Mouse (Mus musculus) neural tube, embryonic 11.5 days (tissue): Measurements from ENCODE around the gene Card11. TPM values are rescaled to one million over a fixed set of nuclear protein-coding genes. Genes with fewer than 3 reads are reported as not detected.
A peak's percentile ranks its signal among the peaks of the same experiment; 100 is the strongest.

ENCODE experiments used
- ATAC-seq: fragments of 200-750 bp; cut with Nextera tagmentation; 2 replicates; pipeline ENCODE4 v1.8.0; 2017; ENCODE audit warnings: moderate number of reproducible peaks, mild to moderate bottlenecking, moderate TSS enrichment, moderate library complexity; ENCODE audit not compliant: insufficient read depth, low FRiP score, low TSS enrichment
- DNase-seq: peaks from one replicate; pipeline ENCODE4 v3.0.0-alpha.2; 2015; ENCODE audit warnings: low spot score
- H3K27ac ChIP-seq: fragments of 300-500 bp; sonication (generic); 2 replicates; pipeline ENCODE4 v1.5.1; 2014; ENCODE audit warnings: low read depth, mild to moderate bottlenecking, low read length
- H3K27me3 ChIP-seq: fragments of 300-500 bp; sonication (generic); 2 replicates; pipeline ENCODE4 v1.6.1; 2014; ENCODE audit warnings: mild to moderate bottlenecking, low read length, mixed read lengths; ENCODE audit not compliant: control insufficient read depth, insufficient read depth
- H3K36me3 ChIP-seq: fragments of 300-500 bp; sonication (generic); 2 replicates; pipeline ENCODE4 v1.6.1; 2014; ENCODE audit warnings: mild to moderate bottlenecking, low read length, moderate library complexity, mixed read lengths; ENCODE audit not compliant: control insufficient read depth, insufficient read depth
- H3K4me1 ChIP-seq: fragments of 300-500 bp; sonication (generic); 2 replicates; pipeline ENCODE4 v1.6.1; 2014; ENCODE audit warnings: low read length, mixed read lengths; ENCODE audit not compliant: control insufficient read depth, insufficient read depth
- H3K4me2 ChIP-seq: fragments of 300-500 bp; sonication (generic); 2 replicates; pipeline ENCODE4 v1.6.1; 2014; ENCODE audit warnings: low read depth, mild to moderate bottlenecking, moderate library complexity
- H3K4me3 ChIP-seq: fragments of 300-500 bp; sonication (generic); 2 replicates; pipeline ENCODE4 v1.5.1; 2014; ENCODE audit warnings: low read depth, low read length
- H3K9ac ChIP-seq: fragments of 300-500 bp; sonication (generic); 2 replicates; pipeline ENCODE4 v1.6.1; 2014; ENCODE audit warnings: mild to moderate bottlenecking, low read length
- H3K9me3 ChIP-seq: fragments of 300-500 bp; sonication (generic); 2 replicates; pipeline ENCODE4 v1.6.1; 2016; ENCODE audit warnings: low read length; ENCODE audit not compliant: control insufficient read depth
- WGBS: fragments of 180-500 bp; shearing (Covaris S2); extraction: QIAGEN DNeasy Blood & Tissue Kit; methylation state at CpG from one replicate; pipeline ENCODE4 v1.1.7; 2014; 5-methylcytosine and 5-hydroxymethylcytosine counted together
- polyA plus RNA-seq: library from polyadenylated mRNA; unstranded; fragments of >200 nt; fragmentation: Nextera tagmentation; extraction: Ambion mirVana; gene quantifications from 2 replicates; pipeline ENCODE4 v1.2.1, GENCODE M21; 2014

Gene Card11
- polyA plus RNA-seq, 1 experiment from 2014 or later, result 0.09 TPM

- no peaks in the 10 kb centered on the region for H3K36me3 ChIP-seq
- H3K9me3 ChIP-seq, result no peaks in the 10 kb centered on the region
- DNase-seq (no peak), ATAC-seq (no peak)
- H3K27ac ChIP-seq, result no peak overlapping the region
- H3K4me3 ChIP-seq, result no peak overlapping the region
- H3K9ac ChIP-seq, result no peak overlapping the region
- H3K4me2 ChIP-seq, result no peak overlapping the region
- H3K4me1 ChIP-seq, result 0 out of 2 replicates have a peak, but pooled peaks cover 3% of the 10 kb centered on the region
- 68% methylated on average over 8 of the region's 8 CpGs for WGBS
- H3K27me3 ChIP-seq, result no peaks in the 10 kb centered on the region
Measured at GRCm38 (mm10) chr5:140857432-140858154, 142.8 kb downstream of the Card11 start.

DNA sequence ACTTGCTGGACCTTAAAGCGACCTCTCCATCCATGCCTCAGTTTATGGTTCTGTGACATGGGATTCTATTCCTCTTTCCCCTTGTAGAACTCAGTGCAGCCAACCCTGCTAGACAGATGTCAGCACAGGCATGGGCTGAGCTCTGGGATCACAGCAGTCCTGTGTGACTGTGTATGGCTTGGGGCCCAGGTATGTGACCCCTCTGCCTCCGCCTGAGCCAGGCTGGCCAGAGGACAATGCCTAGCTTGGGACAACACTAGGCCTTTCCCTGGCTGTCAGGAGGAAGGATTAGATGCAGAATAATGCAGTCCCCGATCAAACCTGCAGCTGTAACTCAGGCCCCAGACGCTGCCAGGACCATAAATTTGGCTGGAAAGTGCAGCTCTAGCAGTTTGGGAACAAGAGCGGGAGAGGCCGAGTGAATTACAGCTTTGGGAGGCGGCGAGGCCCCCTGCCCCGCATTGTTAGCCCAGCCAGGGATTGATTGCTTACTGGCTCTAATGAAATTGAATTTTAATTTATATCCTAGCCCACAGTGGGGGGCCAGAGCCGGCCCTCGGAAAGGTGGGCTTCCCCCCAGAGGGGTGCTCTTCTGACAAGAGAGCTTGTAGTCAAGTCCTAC, 144.4 kb downstream of the Card11 start:
- 0 out of 2 replicates have a peak overlapping the region, but pooled peaks have one; percentile 5 for H3K27ac ChIP-seq
- H3K4me1 ChIP-seq, result 0 out of 2 replicates have a peak, but pooled peaks cover 3% of the 10 kb centered on the region
- DNase-seq, result peak; percentile 51
- ATAC-seq, result peak; percentile 75; the same call in 1 of the 2 replicates
- no peaks in the 10 kb centered on the region for H3K27me3 ChIP-seq
- no peak overlapping the region for H3K4me2 ChIP-seq
- H3K9ac ChIP-seq, result no peak overlapping the region
- H3K4me3 ChIP-seq, result no peak overlapping the region
- no peaks in the 10 kb centered on the region for H3K36me3 ChIP-seq
- WGBS, result 20% methylated on average over 11 of the region's 11 CpGs
- no peaks in the 10 kb centered on the region for H3K9me3 ChIP-seq

DNA sequence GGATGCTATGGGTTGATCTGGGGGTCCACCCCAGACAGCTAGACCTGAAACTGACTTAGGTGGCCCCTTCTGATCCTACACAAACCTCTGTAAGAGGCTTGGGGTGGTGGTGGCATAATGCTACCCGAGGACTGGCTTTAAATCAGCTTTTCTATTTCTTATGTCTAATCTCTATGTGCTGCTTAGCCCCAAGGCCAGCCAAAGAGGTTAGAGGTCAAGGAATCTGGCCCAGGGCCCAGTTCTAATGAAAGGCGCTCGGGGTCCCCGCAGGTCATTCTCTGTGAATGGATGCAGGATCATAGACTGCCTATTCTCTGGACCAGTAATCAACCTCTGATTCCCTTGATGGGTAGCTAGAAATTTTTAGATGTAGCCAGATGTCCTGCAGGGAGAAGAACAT, 145.7 kb downstream of the Card11 start:
- H3K4me1 ChIP-seq, result 0 out of 2 replicates have a peak, but pooled peaks cover 3% of the 10 kb centered on the region
- DNase-seq (no peak), ATAC-seq (no peak)
- WGBS, result 78% methylated on average over 4 of the region's 4 CpGs
- H3K4me3 ChIP-seq, result no peak overlapping the region
- H3K27ac ChIP-seq, result no peak overlapping the region
- H3K9ac ChIP-seq, result no peak overlapping the region
- no peaks in the 10 kb centered on the region for H3K9me3 ChIP-seq
- H3K27me3 ChIP-seq, result no peaks in the 10 kb centered on the region
- no peak overlapping the region for H3K4me2 ChIP-seq
- no peaks in the 10 kb centered on the region for H3K36me3 ChIP-seq

- ATAC-seq, result no peak
Measured at GRCm38 (mm10) chr5:140853723-140854122, 146.7 kb downstream of the Card11 start.

GRCm38 (mm10) chr5:140852435-140852996, 147.9 kb downstream of the Card11 start:
- H3K27me3 ChIP-seq, result no peaks in the 10 kb centered on the region
- 66% methylated on average over 12 of the region's 12 CpGs for WGBS

More at GRCm38 (mm10) chr5:140853723-140854122, 146.7 kb downstream of the Card11 start:
- 80% methylated on average over 5 of the region's 5 CpGs for WGBS
- Histone ChIP-seq H3K4me3 (no peak overlapping the region), H3K4me2 (no peak overlapping the region), H3K9ac (no peak overlapping the region), H3K36me3 (no peaks in the 10 kb centered on the region), H3K27ac (no peak overlapping the region), H3K4me1 (0 out of 2 replicates have a peak, but pooled peaks cover 3% of the 10 kb centered on the region), H3K9me3 (no peaks in the 10 kb centered on the region), H3K27me3 (no peaks in the 10 kb centered on the region)
- no peak for DNase-seq

DNA sequence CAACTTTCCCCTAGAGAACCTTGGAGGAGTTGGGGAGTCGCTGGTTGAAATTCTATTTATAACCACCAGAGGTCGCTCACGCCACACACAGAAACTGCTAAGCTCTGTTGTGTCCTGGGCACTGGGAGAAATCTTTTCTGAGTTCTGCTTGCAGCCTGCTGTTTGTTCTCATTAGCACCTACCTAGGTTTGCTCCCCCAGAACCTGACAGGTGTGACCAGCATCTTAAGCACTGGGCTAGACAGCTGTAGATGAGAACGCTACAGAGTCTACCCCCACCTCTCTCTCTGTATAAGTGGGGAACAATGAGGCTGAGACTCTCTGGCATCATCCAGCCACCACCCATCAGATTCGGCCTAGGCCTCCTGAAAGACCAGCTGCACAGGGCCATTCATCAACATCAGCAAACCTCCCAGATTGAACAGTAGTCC, 153.1 kb downstream of the Card11 start:
- ATAC-seq (peak; percentile 55), DNase-seq (peak; percentile 69)
- H3K4me2 ChIP-seq, result no peak overlapping the region
- no peaks in the 10 kb centered on the region for H3K36me3 ChIP-seq
- H3K9me3 ChIP-seq, result no peaks in the 10 kb centered on the region
- 6% methylated on average over 5 of the region's 5 CpGs for WGBS
- H3K27ac ChIP-seq, result no peak overlapping the region
- no peaks in the 10 kb centered on the region for H3K4me1 ChIP-seq
- no peak overlapping the region for H3K9ac ChIP-seq
- H3K4me3 ChIP-seq, result no peak overlapping the region
- no peaks in the 10 kb centered on the region for H3K27me3 ChIP-seq

More at GRCm38 (mm10) chr5:140852435-140852996, 147.9 kb downstream of the Card11 start:
- DNase-seq (no peak), ATAC-seq (peak; percentile 13; the same call in 1 of the 2 replicates)
- H3K4me1 ChIP-seq, result 0 out of 2 replicates have a peak, but pooled peaks cover 3% of the 10 kb centered on the region
- no peak overlapping the region for H3K27ac ChIP-seq
- H3K4me3 ChIP-seq, result no peak overlapping the region
- H3K4me2 ChIP-seq, result no peak overlapping the region
- H3K9me3 ChIP-seq, result no peaks in the 10 kb centered on the region
- no peak overlapping the region for H3K9ac ChIP-seq
- H3K36me3 ChIP-seq, result no peaks in the 10 kb centered on the region

- H3K27me3 ChIP-seq, result no peaks in the 10 kb centered on the region
- no peak overlapping the region for H3K27ac ChIP-seq
- H3K36me3 ChIP-seq, result no peaks in the 10 kb centered on the region
- no peak for ATAC-seq
- H3K4me2 ChIP-seq, result no peak overlapping the region
- no peaks in the 10 kb centered on the region for H3K9me3 ChIP-seq
- 90% methylated on average over 4 of the region's 4 CpGs for WGBS
- no peak overlapping the region for H3K4me3 ChIP-seq
- no peak overlapping the region for H3K9ac ChIP-seq
- no peaks in the 10 kb centered on the region for H3K4me1 ChIP-seq
- no peak for DNase-seq
Measured at GRCm38 (mm10) chr5:140841942-140842341, 158.4 kb downstream of the Card11 start.

DNA sequence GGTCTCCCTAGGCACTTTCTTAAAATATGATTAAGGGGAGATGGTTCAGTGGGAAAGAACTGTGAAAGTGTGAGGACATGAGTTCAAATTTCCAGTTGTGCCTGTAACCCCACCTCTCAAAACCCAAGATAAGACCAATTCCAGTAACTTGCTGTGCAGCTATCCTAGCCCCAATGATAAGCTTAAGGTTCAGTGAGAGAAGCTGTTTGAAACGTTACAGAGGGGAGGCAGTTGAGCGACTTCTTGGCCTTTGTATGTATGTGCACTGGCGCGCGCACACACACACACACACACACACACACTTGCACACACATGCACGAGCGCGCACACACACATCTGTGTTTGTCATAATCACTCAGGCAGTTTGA, 169.3 kb downstream of the Card11 start:
- no peaks in the 10 kb centered on the region for H3K27me3 ChIP-seq
- no peak overlapping the region for H3K9ac ChIP-seq
- H3K36me3 ChIP-seq, result no peaks in the 10 kb centered on the region
- whole genome bisulfite sequencing, result 81% methylated on average over 8 of the region's 8 CpGs
- peak overlapping the region; percentile 42 for H3K4me2 ChIP-seq
- H3K27ac ChIP-seq, result no peak overlapping the region
- no peaks in the 10 kb centered on the region for H3K9me3 ChIP-seq
- no peak for ATAC-seq
- no peak overlapping the region for H3K4me3 ChIP-seq
- peaks cover 13% of the 10 kb centered on the region for H3K4me1 ChIP-seq
- no peak for DNase-seq
